Mouse (Mus musculus) natural killer cell, adult 2 months (primary cell): ENCODE data around the gene Rac2.
A peak's percentile ranks its signal among the peaks of the same experiment; 100 is the strongest.

Experiments used
- DNase-seq, 2 experiments: peaks; one replicate each; pipeline ENCODE4 v3.0.0; 2022; ENCODE audit warnings: low spot score in 2 of 2

Rac2 gene

DNA sequence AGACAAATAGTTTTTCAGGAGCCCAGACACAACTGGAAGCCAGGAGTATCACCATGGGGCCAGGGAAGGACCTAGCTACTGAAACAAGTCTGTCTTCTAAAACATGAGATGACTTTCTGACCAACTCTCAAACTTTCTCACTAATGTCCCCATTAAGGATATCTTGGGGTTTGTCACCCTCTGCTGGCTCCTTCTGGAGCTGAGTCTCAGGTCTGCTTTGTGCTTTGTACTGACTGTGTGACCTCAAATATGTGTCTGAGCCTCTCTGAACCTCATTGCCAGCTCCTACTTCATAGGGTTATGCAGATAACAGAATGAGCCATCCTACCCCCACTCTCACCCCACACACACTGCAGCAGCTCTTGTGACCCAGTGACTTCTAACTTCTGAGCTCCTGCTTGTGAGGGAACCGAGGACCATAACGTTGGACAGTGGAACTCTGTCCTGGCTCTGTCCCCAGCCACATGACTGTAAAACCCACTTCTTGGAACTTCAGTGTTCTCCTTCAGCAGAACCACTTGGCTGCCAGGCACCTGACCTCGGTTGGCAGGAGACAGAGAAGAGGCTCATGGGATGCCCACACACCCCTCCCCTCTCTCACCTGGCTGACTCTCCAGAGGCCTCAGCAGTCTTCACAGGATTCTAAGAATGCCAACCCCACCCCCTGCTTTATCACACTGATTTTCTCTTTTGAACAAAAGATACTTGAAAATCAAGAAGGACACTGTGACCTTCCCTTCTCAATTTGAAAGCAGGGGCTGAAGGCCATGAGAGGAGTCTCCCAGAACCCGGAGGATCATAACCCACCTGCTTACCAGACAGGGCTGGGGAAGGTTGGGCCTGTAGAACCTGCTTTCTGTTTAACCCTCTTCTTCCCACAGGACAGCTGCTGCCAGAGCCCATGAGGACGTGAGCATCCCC lies 24.9 kb downstream of the Rac2 start:
- peak in 1 of 2 experiments; percentile 50 for DNase-seq

DNA sequence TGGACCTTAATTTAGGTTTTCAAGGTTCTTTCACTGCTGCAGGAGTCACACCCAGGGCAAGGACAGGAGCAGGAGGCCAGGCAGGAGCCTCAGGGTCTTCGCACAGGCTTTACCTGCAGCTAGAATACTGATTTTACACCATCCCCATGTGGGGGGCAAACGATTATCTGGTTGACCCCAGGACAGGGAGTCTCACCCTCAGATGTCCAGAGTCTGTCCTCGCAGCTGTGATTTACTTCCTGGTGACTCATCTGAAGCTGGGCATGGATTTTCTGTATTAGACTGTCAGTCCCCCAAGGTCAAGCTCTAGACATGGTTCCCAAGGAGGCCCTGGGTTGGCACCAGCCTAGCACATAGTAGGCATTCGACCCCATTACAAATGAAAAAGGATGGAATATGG lies 26.5 kb downstream of the Rac2 start:
- no peak for DNase-seq

DNA sequence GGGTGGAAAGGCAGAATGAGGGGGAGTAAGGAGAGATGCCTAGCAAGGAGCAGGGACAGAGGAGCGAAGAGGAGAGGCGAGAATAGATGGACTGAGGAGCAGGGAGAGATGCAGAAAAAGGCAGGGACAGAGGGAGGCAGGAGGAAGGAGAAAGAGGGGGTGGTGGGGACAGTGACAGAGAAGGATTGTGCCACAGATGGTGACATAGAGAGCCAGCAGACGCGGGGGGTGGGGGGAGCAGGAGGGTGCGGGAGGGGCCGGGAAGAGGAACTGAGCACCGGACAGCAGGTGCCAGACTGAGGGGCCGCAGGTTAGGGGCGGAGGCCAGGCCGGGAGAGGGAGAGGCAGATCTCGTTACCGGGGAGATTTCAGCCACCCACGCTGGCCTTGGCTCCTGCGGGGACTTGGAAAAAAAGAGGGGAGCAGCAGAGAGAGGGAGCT lies 28.0 kb downstream of the Rac2 start, which contains the start of gene Sstr3:
TSS of gene Sstr3 (minus strand) at position 125 of the 441 bp plus-strand sequence.
- DNase-seq: no peak

DNA sequence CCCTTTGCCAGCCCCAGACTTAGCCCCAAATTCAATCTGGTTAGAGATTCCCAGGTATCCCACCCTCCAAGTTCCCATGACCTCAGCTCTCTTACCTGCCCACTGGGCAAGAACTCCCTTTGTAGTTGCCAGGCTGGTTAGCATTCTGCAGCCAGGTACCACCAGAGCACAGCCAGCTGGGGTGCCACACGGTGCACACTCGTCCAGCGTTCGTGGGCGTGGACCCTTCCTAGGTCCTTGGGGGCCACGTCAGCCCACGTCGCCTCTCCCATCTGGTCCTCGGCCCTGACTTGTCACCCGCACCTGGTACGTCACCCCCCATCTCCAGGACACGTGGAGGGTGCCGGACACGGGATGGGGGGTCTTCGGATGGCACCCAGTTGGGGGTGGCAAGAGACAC lies 28.5 kb downstream of the Rac2 start:
- no peak for DNase-seq

DNA sequence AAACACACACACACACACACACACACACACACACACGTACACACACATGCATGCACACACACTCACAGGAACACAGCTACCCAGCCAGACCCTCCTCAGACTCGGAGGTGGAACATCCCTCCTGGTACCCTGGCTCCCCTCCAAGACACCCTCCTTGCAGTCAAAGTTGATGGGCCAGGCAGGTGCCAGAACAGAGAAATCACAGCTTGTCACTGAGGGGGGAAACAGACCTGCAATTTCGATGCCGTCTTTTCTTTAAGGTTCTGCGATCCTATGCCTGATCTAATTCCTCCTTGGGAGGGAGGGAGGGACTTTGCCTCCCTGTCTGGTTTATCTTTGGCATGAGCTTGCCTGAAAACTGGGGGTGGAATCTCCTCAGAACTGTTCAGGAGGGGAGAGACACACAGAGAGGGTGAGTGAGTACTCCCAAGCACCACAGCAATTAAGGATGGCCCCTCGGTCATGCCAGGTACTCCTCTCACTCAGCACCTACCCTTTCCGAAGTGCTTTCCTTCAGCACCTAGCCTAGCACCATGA lies 29.7 kb downstream of the Rac2 start:
- DNase-seq: no peak

DNA sequence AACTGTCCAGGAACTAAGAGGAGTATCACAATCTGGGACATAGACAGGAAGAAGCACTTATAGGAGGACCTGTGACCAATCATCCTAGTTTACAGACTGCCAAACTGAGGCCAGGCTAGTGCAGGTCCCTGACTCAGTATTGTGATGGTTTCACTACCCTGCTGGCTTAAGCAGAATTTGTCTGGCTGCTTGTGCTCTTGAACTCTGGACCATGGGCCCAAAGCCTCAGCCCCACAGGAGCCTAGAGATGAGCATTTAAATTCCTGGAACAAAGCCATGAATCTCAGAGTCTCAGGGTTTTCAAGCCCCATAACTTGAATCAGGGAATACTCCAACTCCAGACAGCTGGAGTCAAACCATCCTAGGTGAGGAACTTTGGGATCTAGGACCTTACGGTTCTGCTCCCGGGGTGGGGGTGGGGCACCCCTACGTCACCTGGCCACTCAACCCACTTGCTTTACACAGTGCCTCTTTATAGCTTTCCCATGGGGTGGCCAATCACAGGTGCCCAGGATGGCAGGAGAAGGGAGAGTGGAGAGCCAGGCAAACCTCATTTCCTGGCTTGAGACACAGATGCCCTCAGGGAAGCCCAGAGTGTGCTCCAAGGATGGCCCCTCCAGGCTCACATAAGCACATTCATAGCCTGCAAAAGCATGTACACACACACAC lies 30.4 kb downstream of the Rac2 start:
- DNase-seq: no peak

DNA sequence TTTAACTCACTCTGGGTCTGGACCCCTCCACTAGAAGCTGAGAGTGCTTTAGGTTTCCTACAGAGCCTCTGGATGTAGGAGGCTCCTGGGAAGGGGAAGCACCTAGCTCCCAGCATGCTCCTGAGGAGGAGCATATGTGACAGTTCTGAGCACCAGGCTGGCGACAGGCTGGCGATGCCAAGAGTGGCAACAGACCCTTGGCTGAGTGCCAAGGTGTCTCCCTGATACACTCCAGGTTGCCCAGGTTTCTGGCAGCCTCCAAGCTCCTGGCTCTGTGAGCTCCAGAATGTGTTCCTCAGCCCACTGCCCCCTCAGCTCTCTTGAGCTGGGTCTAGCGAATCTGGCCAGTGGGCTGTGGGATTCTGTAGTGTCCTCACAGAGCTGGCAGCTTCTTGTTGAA lies 31.0 kb downstream of the Rac2 start:
- DNase-seq: no peak

DNA sequence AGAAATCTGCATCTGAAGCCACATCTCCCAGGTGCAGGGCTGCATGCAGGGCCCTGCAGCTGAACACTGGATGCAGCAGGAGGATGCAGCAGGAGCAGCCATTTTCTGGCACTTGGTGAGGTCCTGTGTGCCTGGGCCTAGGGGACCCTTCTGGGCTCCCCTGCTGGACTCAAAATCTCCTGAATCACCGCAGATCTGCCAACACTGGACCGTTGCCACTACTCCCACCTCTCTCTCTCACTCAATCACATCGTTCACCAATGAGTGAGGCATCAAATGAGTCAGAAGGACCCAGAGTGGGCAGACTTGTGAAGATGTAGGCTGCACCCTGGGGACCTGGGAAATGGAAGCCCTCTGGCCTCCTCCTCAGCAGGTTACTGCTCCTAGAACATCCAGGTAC lies 31.5 kb downstream of the Rac2 start:
- no peak for DNase-seq

DNA sequence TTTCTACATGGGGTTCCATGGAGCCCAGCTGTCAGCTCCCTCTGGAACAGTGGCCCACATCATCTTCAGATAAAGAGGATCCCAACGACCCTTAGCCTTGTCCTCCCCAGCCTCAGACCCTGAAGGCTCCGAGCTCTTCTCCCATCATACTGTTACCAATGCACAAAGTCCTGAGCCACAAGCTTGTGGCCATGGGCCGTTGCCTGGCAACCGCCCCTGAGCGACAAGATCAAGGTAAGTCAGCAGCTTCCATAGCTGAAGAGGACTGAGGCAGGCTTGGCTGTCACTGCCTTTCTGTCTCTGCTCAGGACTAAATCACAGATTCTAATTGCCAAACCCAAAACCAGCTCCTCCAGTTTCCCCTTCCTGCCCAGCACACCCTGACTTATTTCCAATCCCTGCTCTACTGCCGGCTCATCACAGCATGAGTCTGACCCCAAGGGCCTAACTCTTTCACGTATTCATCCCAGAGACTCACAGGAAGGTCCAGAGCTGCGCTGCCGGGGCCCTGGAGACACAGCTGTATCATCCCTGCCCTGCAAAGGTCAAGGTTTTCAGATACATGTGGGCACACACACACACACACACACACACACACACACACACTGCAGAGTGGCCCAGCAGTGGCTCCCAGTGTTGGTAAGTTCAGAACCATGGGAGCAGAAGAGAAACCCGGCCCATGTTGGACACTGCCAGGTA lies 36.7 kb downstream of the Rac2 start:
- no peak for DNase-seq

DNA sequence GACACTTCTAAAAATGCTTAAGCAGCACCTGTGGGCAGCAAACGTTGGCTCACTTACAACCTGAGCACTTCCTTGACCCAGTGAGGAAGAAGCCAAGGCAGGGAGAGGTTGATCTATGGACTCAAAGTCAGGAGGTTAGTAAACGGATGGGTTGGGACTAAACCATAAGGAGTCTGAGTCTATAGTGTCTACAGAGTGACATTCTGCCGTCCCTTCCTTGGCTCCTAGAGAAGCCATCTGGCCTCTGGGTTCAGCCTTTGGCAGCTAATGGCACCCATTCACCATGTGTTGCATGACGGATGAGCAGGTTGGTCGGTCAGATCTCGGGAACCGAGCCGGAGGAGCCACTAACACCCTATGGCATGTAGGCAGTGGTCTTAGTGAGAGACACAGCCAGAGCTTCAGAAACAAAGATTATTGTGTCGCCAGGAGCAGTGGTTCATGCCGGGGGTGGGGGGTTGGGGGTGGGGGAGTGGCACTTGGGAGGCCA lies 39.2 kb downstream of the Rac2 start:
- no peak for DNase-seq

DNA sequence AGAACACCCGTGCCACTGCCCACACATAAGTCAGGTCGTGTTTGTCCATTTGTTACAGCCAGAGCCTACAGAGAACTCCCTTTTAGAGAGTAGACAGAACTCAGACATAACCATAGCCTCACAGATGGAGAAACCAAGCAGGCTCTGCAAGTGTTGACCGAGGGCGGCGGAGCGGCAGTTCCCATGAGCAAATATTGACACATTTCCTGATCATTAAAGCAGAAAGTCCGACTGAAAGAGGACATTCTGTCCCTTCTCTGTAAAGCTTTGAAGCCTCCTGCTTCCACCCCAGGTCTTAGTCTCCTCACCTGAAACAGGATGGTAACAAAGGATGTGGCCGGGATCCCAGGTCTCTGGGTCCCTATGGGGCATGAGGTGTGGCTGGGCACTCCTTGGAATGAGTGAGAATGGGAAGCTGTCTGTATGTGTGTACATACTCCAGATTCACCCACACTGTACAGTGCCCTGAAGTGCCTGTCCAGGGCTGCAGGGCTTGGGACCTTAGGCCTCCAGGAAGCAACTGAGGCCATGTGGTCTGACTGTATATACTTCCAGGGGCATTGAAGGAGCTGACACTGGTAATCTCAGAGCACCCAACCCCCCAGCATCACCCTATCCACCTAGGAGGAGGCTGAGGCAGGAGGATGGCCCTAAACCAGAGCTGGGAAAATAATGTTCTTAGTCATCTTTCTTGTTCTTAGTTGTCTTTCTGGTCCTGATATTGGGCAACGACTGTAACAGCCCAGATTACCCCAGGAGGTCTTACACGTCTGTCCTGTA lies 39.8 kb downstream of the Rac2 start:
- DNase-seq: no peak

DNA sequence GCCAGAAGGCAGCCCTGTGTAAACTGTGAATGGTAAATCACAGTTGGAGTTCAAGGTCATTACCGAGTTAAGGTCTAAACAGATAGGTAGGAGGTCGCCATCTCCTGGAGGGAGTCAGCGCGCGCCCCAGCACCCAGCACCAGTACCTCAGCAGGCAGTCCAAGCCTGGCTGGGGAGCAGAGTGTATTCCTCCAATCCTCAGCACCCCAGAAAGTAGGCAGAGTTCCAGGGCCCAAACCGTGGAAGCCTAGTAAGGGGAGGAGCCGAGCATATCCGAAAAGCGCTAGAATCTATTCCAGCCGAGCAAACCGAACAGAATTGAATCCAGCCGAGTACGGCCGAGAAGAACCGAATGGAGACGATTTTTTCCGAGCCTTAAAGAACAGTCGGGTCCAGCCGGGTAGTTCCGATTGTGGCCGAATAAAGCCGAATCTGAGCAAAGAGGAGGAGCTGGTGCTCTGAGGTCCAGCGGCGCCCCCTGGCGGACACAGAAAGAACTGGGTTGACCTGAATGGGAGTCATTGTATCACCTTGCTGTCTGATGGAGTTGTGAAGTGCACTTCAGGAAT lies 40.6 kb downstream of the Rac2 start:
- DNase-seq: peak; percentile 96 to 97

DNA sequence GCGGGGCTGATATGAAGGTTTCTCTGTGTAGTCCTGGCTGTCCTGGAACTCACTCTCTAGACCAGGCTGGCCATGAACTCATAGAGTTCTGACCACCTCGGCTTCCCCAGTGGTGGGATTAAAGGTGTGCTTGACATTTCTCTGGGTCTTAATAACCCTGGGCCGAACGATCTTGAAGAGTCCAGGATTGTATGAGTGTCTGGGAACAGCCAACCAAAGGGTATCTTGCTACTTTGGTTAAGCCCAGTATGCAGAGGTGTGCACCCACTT lies 41.2 kb downstream of the Rac2 start:
- DNase-seq: no peak

DNA sequence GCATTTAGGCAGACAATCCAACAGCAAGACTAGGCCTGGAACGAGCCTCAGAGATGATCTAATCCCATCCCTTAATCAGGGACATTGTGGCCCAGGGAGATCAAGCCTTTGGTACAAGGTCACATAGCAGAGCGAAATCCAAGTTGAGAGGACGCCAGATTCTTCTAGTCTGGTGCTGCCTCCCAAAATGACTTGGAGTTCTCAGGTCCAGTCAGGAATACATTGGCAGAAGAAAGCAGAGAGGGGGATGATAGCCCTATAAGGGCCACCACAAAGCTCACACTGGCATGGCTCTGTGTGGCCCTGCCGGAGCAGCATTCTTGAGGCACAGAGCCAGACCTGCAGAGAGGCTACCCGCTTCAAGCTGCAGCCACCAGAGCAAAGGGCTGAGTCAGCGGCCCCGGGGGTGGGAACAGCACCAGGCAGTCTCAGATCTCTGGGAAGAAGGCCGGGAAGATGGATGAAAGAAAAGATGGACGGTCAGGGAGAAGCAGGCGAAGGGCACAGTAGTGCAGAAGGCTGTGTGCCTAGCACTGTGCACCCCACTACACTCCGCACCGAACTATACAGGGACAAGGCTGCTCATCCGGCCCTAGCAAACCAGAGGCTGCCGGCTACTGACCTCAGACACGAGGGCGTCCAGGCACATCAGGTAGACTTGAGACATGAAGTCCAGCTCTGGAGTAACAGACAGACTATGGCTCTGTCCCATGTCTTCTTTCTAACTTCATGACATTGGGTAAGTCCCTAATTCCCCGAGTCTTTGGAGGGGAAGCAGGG lies 41.7 kb downstream of the Rac2 start, which contains the start of gene C1qtnf6:
TSS of gene C1qtnf6 (minus strand) at position 746 of the 780 bp plus-strand sequence.
- no peak for DNase-seq

DNA sequence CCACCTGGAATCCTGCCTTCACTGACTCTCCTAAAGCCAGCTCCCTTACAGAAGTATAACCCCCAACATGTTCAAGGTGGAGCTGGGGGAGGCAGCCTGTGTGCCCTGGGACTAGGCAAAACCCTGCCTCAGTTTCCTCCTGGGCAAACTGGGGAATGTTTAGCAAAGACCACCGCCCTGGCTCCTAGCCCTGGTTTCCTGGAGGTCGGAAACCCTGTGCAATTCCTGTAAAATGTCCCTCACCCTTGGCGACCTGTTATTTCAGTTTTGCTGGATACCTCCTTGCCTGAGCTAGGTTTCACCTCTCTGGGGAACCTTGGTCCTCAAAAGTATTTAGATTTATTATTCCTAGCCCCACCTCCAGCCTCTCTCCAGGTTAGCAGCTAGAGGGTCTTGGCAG lies 42.4 kb downstream of the Rac2 start:
- no peak for DNase-seq

DNA sequence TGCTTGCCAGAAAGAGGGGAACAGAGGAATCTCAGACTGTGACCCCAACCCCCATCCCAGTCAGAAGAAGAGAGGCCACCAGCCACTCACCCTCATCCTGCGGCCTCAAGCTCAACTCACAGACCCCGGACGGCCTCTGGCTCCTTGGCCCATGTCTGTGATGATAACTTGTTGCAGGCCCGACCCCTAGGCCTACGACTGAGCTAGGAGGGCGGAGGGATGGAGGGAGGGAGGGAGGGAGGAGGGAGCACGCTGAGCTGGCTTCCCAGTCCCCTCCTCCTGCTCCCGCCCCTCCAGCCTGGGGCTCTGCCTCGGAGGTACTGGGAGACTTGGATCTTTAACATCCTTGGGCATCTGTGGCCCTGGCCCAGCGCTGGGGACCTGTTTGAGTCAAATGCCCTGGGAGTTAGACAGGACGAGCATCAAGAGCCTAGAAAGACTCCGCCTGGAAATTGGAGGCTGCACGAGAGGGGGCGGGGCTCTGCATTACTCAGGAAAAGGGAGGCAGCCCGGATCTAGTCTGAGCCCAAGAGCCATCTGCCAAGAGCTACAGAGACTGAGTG lies 43.1 kb downstream of the Rac2 start:
- DNase-seq: no peak

DNA sequence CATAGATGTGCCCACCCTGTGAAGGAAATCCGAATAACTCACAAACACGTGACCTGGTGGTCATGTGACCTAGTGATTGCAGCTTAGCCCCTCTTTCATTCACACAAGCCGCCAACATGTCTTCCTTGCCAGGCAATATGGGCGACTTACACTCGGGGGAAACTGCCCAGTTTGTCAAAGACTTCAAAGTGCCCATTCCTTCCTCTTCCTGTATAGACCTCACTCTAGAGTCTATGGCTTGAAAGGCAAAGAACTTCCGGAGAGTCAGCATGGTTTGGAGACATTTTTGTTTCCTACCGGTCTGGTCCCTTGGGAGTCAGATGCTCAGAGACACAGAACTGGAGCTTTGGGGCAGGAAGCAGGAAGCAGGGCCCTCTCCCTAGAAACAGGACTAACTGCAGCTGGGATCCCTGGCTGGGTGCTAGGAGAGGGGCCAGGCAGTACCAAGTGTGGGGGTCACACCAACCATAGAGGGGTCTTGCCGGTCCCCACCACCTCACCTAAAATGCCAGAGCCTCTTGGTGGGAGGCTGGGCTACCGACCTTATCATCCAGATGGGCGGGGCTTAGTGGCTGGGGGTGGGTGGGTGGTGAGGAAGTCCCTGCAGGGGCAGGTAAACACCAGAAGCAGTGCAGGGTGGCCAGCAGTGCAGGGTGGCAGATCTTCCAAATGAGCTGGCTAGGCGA lies 43.7 kb downstream of the Rac2 start:
- DNase-seq: peak; percentile 63 to 73

DNA sequence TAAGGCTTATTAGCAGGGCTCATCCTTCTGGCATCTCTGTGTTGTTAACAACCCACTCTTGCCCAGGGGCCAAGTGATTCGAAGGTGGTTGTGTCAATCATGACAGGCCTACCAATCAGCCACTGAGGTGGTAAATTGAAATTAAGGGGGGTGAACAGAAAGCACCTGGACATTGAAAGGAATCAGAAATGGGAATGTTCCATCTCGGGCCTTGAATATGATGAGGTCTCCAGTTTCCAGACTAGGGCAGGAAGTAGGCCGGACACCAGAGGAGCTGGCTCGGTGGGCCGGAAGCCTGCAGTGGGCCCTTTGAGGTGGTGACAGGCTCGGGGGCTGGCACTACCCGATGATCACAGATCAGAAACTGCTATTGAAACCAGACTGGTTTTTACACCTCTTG lies 44.6 kb downstream of the Rac2 start:
- peak; percentile 78 to 86 for DNase-seq

DNA sequence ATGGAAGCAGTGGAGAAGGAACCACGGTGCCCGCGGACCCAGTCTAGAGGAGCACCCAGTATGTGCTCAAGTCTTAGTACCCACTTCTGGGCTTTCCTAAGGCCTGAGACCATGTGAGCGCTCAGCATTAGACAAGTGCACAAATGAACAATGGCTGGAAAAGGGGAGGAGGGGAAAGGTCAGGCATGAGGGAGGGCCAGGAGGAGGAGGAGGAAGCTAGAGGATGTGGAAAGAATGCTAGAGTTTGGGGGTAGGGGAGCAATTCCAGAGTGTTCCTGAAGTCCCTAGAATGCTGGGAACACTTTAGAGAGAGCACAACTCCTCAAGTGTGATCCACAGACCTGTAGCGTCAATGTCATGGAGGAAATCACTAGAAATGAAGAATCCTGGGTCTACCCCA lies 48.4 kb downstream of the Rac2 start:
- DNase-seq: no peak
